Mouse (Mus musculus) E14TG2a.4 (cell line): ENCODE measurements at regions not wholly inside any gene's neighbourhood (a gene's known extent, or its start where the extent isn't known, plus 50 kb on each side); places are given as distances from the start of the nearest gene placed in this dataset.

Source experiments
- H3K27me3 ChIP-seq: 2 replicates; pipeline ENCODE4 v1.6.1; 2014; ENCODE audit warnings: low read length, control low read depth; ENCODE audit not compliant: insufficient read depth
- H3K36me3 ChIP-seq: 2 replicates; pipeline ENCODE4 v1.6.1; 2014; ENCODE audit warnings: low read length, control low read depth; ENCODE audit not compliant: insufficient read depth
- H3K4me1 ChIP-seq: replicated peaks from 2 replicates; pipeline ENCODE4 v1.6.1; 2014; ENCODE audit warnings: low read depth, low read length, control low read depth
- H3K4me3 ChIP-seq: replicated peaks from 2 replicates; pipeline ENCODE4 v1.5.1; 2014; ENCODE audit warnings: mild to moderate bottlenecking, low read length
- H3K9me3 ChIP-seq: 2 replicates; pipeline ENCODE4 v1.6.1; 2014; ENCODE audit warnings: low read length, control low read depth
- CTCF ChIP-seq: conservative IDR thresholded peaks from 2 replicates; pipeline ENCODE4 v1.5.1; 2014; ENCODE audit warnings: low read length
- NANOG ChIP-seq: IDR thresholded peaks from 2 replicates; pipeline ENCODE4 v1.6.1; 2014; ENCODE audit warnings: borderline replicate concordance, low read length, mixed read lengths
- POU5F1 ChIP-seq: IDR thresholded peaks from 2 replicates; pipeline ENCODE4 v1.6.1; 2014; ENCODE audit warnings: low read length, borderline replicate concordance

- H3K4me3 ChIP-seq, result no peak overlapping the region
- no peaks in the 10 kb centered on the region for H3K27me3 ChIP-seq
- TF ChIP-seq POU5F1, result no peak
- no peak for TF ChIP-seq CTCF
- no peak for TF ChIP-seq NANOG
- no peaks in the 10 kb centered on the region for H3K9me3 ChIP-seq
- H3K36me3 ChIP-seq, result no peaks in the 10 kb centered on the region
- no peaks in the 10 kb centered on the region for H3K4me1 ChIP-seq
These were observed 169.7 kb downstream of the Nrp2 start for GRCm38 (mm10) chr1:62872771-62873170.

GRCm38 (mm10) chr1:62875631-62876030 is 172.5 kb downstream of the Nrp2 start:
- Histone ChIP-seq H3K27me3 (no peaks in the 10 kb centered on the region), H3K9me3 (no peaks in the 10 kb centered on the region), H3K4me3 (no peak overlapping the region), H3K4me1 (no peaks in the 10 kb centered on the region), H3K36me3 (no peaks in the 10 kb centered on the region)
- TF ChIP-seq CTCF, result no peak

- TF ChIP-seq CTCF (no peak), NANOG (no peak), POU5F1 (no peak)
- no peaks in the 10 kb centered on the region for H3K27me3 ChIP-seq
These were observed 173.6 kb downstream of the Nrp2 start for GRCm38 (mm10) chr1:62876685-62877084.

GRCm38 (mm10) chr1:62880882-62881291 is 177.8 kb downstream of the Nrp2 start:
- TF ChIP-seq NANOG (no peak), POU5F1 (no peak), CTCF (no peak)

More at GRCm38 (mm10) chr1:62876685-62877084, 173.6 kb downstream of the Nrp2 start:
- Histone ChIP-seq H3K36me3 (no peaks in the 10 kb centered on the region), H3K4me1 (no peaks in the 10 kb centered on the region), H3K9me3 (no peaks in the 10 kb centered on the region), H3K4me3 (no peak overlapping the region)

GRCm38 (mm10) chr1:62881477-62881876 is 178.4 kb downstream of the Nrp2 start:
- H3K4me3 ChIP-seq, result no peak overlapping the region
- no peaks in the 10 kb centered on the region for H3K36me3 ChIP-seq
- H3K4me1 ChIP-seq, result peaks cover 9% of the 10 kb centered on the region; the same call in 1 of the 2 replicates
- H3K9me3 ChIP-seq, result no peaks in the 10 kb centered on the region
- TF ChIP-seq POU5F1 (no peak), CTCF (no peak), NANOG (no peak)
- peaks cover 11% of the 10 kb centered on the region for H3K27me3 ChIP-seq

More at GRCm38 (mm10) chr1:62880882-62881291, 177.8 kb downstream of the Nrp2 start:
- Histone ChIP-seq H3K4me3 (no peak overlapping the region), H3K9me3 (no peaks in the 10 kb centered on the region), H3K27me3 (peaks cover 9% of the 10 kb centered on the region), H3K4me1 (peaks cover 9% of the 10 kb centered on the region; the same call in 1 of the 2 replicates), H3K36me3 (no peaks in the 10 kb centered on the region)

- Histone ChIP-seq H3K4me1 (peaks cover 9% of the 10 kb centered on the region; the same call in 1 of the 2 replicates), H3K27me3 (peaks cover 11% of the 10 kb centered on the region), H3K4me3 (no peak overlapping the region), H3K9me3 (no peaks in the 10 kb centered on the region), H3K36me3 (no peaks in the 10 kb centered on the region)
- TF ChIP-seq CTCF (no peak), POU5F1 (no peak), NANOG (no peak)
These were observed 178.9 kb downstream of the Nrp2 start for GRCm38 (mm10) chr1:62882028-62882427.

- H3K36me3 ChIP-seq, result no peaks in the 10 kb centered on the region
- peak overlapping the region; percentile 65 for H3K4me3 ChIP-seq
- no peak for TF ChIP-seq NANOG
- no peak for TF ChIP-seq CTCF
- no peak for TF ChIP-seq POU5F1
- peaks cover 11% of the 10 kb centered on the region for H3K27me3 ChIP-seq
- no peaks in the 10 kb centered on the region for H3K9me3 ChIP-seq
- peaks cover 9% of the 10 kb centered on the region; the same call in 1 of the 2 replicates for H3K4me1 ChIP-seq
These were observed 181.9 kb downstream of the Nrp2 start for GRCm38 (mm10) chr1:62884876-62885480.

- peaks cover 11% of the 10 kb centered on the region for H3K27me3 ChIP-seq
- peaks cover 7% of the 10 kb centered on the region for H3K9me3 ChIP-seq
- no peaks in the 10 kb centered on the region for H3K36me3 ChIP-seq
- H3K4me3 ChIP-seq, result no peak overlapping the region
- H3K4me1 ChIP-seq, result peaks cover 9% of the 10 kb centered on the region; the same call in 1 of the 2 replicates
- TF ChIP-seq CTCF (no peak), POU5F1 (no peak), NANOG (no peak)
These were observed 184.7 kb downstream of the Nrp2 start for GRCm38 (mm10) chr1:62887585-62888483.
